Mouse (Mus musculus) left cerebral cortex, adult 8-10 months (tissue): ENCODE measurements around the gene Foxn1. TPM values are rescaled to one million over a fixed set of nuclear protein-coding genes. Genes with fewer than 3 reads are reported as not detected.

Source experiments
- DNase-seq, 2 experiments: peaks; one replicate each; pipeline ENCODE4 v3.0.0; 2022; ENCODE audit warnings: low spot score in 2 of 2
- total RNA-seq, 4 experiments: library from RNA; stranded (reverse); gene quantifications; 2 replicates each; pipeline ENCODE4 v1.2.4; 2022

Foxn1 gene
- total RNA-seq, 4 experiments from 2014 or later, result 0.11 to 0.19 TPM; not detected in 2

GRCm38 (mm10) chr11:78358330-78359007, 27.9 kb downstream of the Foxn1 start:
- DNase-seq, result no peak

- DNase-seq, result no peak
Measured at GRCm38 (mm10) chr11:78355471-78356238, 30.7 kb downstream of the Foxn1 start.

- no peak for DNase-seq
Measured at GRCm38 (mm10) chr11:78354905-78355304, 31.5 kb downstream of the Foxn1 start.

- DNase-seq, result no peak
Measured at GRCm38 (mm10) chr11:78353081-78353480, 33.3 kb downstream of the Foxn1 start.

GRCm38 (mm10) chr11:78349441-78350358, 36.7 kb downstream of the Foxn1 start:
- no peak for DNase-seq

DNA sequence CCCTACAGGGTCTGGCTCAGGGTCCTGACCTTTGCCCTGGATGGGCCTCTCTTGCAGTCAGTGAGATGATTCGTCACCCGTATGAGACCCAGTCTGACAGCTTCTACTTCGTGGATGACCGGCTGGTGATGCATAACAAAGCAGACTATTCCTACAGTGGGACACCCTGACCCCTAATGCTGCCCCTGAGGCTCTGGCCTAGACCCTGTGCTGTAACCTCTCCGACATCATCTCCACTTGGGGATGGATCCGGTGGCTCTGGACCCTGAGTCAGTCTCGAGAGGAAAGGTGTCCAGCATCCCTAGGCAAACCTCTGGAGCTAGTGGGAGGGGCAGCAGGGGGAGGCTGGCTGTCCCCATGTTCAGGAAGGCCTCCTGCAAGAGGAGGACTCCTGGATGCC, 37.9 kb downstream of the Foxn1 start:
- no peak for DNase-seq

DNA sequence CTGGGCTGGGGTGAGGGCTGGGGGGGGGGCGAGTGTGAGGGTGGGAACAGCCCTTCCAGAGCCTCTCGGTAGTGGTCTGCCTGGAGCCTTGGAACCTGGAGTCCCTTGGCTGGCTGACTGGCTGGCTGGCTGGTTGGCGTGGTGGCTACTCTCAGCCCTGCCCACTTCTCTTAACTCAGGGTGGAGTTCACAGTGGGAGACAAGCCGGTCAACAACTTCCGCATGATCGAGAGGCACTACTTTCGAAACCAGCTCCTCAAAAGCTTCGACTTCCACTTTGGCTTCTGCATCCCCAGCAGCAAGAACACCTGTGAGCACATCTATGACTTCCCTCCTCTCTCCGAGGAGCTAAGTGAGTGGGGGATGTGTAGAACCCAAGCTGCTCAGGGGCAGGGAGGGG, 38.5 kb downstream of the Foxn1 start:
- no peak for DNase-seq

GRCm38 (mm10) chr11:78347070-78347754, 39.1 kb downstream of the Foxn1 start:
- DNase-seq, result no peak

DNA sequence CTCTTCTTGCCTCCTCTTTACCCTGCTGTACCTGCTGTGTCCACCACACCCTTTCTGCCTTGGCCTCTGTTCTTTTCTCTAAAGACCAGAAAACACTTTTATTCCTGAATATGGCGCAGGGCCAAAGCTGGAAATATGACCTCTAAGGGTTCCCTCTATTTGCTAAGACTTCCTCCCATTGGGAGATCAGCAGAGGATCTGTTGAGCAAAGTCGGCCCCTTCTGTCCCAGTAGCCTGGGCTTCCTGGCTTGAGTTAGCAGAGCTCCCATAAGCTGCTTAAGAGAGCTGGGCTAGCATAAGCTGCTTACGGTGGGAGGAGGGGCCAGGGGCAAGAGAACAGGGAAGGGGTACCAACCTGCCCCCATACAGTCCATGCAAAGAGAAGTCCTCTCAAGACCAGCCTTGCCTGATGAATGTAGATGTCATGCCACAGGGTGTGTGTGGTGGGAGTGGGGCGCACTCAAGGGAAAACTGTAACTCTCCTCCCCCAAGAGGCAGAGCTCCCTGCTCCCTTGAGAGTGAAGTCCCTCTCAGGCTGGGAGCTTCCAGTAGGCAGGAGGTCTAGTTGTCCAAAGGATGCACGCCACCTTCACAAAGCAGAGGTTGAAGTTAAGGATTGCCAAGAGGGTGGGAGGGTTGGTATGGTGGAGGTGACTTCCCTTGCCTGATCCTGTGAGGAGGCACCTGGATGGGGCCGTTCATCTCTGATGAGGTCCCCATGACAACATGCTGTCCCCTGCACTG, 39.9 kb downstream of the Foxn1 start:
- DNase-seq, result no peak

DNA sequence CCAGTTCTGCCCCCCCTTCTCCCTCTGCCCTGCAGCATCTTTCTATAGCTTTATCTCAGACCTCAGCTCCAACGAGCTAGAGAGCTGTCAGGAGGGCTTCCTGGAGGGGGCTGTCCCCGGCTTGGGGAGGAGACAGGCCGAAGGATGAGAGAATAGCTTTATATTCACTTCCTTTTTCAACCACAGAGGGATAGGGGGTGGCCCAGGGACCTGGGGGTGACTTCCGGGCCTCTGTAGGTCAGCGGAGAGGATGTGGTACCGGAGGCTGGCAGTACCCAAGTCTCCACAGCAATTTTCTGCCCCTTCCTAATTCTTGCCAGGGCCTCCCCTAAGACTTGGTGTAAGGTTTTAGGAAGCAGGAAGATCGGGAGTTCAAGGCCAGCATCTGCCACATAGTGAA, 40.6 kb downstream of the Foxn1 start:
- DNase-seq, result no peak

- no peak for DNase-seq
Measured at GRCm38 (mm10) chr11:78344890-78345715, 41.3 kb downstream of the Foxn1 start.

DNA sequence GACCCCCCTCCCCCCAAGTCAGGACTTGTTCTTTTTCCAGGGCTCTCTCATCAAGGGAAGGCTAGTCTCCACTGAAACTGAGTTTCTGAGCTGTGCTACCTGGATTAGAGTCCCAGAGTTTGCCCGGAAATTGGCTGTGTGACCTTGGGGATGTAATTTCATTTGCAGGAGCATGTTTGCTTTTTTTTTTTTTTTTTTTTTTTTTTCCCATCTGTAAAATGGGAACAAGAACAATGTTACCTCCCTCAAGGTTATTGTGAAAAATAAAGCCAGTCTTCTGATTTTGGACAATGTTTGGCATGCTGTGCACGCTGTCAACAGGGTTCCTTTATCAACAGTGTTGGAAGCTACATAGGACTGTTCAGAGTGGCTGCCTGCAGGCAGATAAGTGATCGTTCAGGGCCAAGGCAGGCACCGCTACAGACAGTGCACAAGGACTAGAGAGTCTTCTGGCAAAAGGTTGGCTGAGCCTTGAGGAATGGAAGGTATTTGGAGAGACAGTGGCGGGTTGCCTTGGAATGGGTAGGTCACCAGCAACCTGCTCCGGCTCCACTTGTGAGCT, 41.9 kb downstream of the Foxn1 start:
- no peak for DNase-seq

DNA sequence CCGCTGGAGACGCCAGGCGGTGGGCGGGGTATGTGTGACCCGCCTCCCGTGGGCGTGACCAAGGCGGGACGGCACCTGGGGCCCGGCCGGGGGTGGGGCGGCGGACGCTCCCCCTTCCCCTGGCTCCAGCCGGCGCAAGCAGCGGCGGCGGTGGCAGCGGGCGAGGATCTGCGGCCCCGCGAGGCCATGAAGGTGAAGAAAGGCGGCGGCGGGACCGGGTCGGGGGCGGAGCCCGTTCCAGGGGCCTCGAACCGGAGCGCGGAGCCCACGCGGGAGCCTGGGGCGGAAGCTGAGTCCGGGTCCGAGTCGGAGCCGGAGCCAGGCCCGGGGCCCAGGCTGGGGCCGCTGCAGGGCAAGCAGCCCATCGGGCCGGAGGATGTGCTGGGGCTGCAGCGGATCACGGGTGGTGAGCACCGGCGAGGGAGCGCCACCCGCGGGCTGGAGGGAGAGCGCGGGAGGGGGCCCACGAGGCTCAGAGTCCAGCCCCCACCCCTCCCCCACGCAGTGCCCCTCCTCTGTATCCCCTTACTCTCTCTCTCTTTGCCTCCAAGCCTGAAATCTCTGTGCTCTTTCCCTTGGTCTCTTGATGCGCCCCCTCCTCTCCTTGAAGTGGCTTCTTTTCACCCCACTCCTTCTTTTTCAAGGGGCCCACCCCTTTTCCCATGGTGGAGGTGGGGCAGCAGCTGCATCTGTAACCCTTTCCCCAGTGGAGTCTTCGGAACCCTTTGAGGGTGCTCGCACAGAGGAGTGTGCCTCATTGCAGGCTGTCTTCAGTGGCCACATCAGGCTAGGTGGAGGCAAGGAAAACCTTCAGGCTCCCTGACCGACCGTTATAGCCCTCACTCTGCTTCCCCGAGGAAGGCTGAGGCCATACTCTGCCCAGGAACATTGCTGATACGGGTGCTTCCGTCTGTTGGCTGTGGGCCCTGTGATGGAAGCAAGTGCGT, 42.7 kb downstream of the Foxn1 start, which contains the start of gene Unc119:
Unc119 (plus strand) TSS at position 102 of the 947 bp plus-strand sequence.
- peak in 1 of 2 experiments; percentile 69 for DNase-seq

DNA sequence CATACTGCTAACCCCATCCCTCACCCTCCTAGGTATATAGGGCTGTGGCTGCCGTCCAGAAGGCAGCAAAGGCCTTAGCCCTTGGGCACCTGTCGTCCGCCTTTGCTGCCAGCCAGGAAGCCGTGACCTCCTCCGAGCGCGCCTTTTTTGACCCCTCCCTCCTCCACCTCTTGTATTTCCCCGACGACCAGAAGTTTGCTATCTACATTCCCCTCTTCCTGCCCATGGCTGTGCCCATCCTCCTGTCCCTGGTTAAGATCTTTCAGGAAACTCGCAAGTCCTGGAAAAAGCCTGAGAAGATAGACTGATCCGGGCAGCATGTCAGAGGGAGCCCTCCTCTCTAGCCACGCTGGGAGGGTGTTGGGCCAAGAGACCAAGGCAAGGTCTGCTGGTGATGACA, 44.7 kb downstream of the Foxn1 start:
- DNase-seq, result no peak

- DNase-seq, result no peak
Measured at GRCm38 (mm10) chr11:78337040-78337439, 49.3 kb downstream of the Foxn1 start.

- no peak for DNase-seq
Measured at GRCm38 (mm10) chr11:78333992-78334391, 52.4 kb downstream of the Foxn1 start.

- DNase-seq, result no peak
Measured at GRCm38 (mm10) chr11:78332676-78333075, 53.7 kb downstream of the Foxn1 start.

- no peak for DNase-seq
Measured at GRCm38 (mm10) chr11:78328512-78329056, 57.8 kb downstream of the Foxn1 start.
